In genomic region chr12:84449887-84450286, GRCm38 (mm10) we compare ENCODE assay signal across 9 mouse cellular contexts. TPM values are rescaled to one million over a fixed set of nuclear protein-coding genes. Genes with fewer than 3 reads are reported as not detected.
DNase-seq lines count a peak whose midpoint lies in the region; ATAC-seq and TF ChIP-seq lines count a peak whose summit lies in the region.
"Had no signal": no experiment of that assay in that cellular context is flagged by ENCODE, and none has a peak within 500 bp of the region (broad histone marks: within the 10 kb centered on the region; RNA-seq: fewer than 3 reads in every experiment).

No protein-coding gene starts in this region.

- H3K9me3 ChIP-seq in heart, embryonic 11.5 days (replicated peaks; ENCODE audit: control insufficient read depth, low read length), result no peaks in the 10 kb centered on the region
- H3K9me3 ChIP-seq in embryonic facial prominence, embryonic 14.5 days (ENCODE audit: control insufficient read depth, low read length), result no peaks in the 10 kb centered on the region
- H3K9me3 ChIP-seq in intestine, postnatal 0 days (ENCODE audit: control insufficient read depth), result no peaks in the 10 kb centered on the region
- no peaks in the 10 kb centered on the region for H3K9me3 ChIP-seq in midbrain, embryonic 13.5 days
- H3K9me3 ChIP-seq: G1E had no signal

- no peak for TF ChIP-seq CTCF in intestine, postnatal 0 days (IDR thresholded peaks at IDR 0.05; ENCODE audit: low read depth)

- H3K9ac ChIP-seq in heart, embryonic 11.5 days (ENCODE audit: low read depth, low read length), result peak overlapping the region; percentile 74
- peak overlapping the region; percentile 69; the same call in 1 of the 2 replicates for H3K9ac ChIP-seq in embryonic facial prominence, embryonic 14.5 days (ENCODE audit: low read depth, low read length)
- 0 out of 2 replicates have a peak overlapping the region, but pooled peaks have one; percentile 63 for H3K9ac ChIP-seq in intestine, postnatal 0 days (ENCODE audit: low read depth, low read length)
- no peak overlapping the region for H3K9ac ChIP-seq in midbrain, embryonic 13.5 days (replicated peaks)

- 40% methylated on average over 10 of the region's 10 CpGs for WGBS in heart, embryonic 11.5 days (ENCODE audit: insufficient replicate concordance)
- 49% methylated on average over 10 of the region's 10 CpGs for WGBS in embryonic facial prominence, embryonic 14.5 days
- 50% methylated on average over 10 of the region's 10 CpGs for WGBS in intestine, postnatal 0 days
- 55% methylated on average over 10 of the region's 10 CpGs for WGBS in midbrain, embryonic 13.5 days

- ATAC-seq in heart, embryonic 11.5 days (replicated peaks; ENCODE audit: insufficient number of reproducible peaks, low FRiP score, low TSS enrichment), result no peak
- ATAC-seq in embryonic facial prominence, embryonic 14.5 days (ENCODE audit: low read depth), result no peak
- no peak for ATAC-seq in intestine, postnatal 0 days
- no peak for ATAC-seq in midbrain, embryonic 13.5 days

- H3K4me1 ChIP-seq in heart, embryonic 11.5 days (ENCODE audit: control insufficient read depth, insufficient read depth, low read length), result peaks cover 9% of the 10 kb centered on the region; the same call in 1 of the 2 replicates
- no peaks in the 10 kb centered on the region; the same call in 1 of the 2 replicates for H3K4me1 ChIP-seq in embryonic facial prominence, embryonic 14.5 days (ENCODE audit: control insufficient read depth, insufficient read depth, low read length)
- no peaks in the 10 kb centered on the region for H3K4me1 ChIP-seq in intestine, postnatal 0 days (replicated peaks; ENCODE audit: control insufficient read depth, insufficient read depth, low read length)
- peaks cover 25% of the 10 kb centered on the region for H3K4me1 ChIP-seq in midbrain, embryonic 13.5 days (replicated peaks)

- no peaks in the 10 kb centered on the region for H3K27me3 ChIP-seq in heart, embryonic 11.5 days (ENCODE audit: control insufficient read depth, insufficient read depth, low read length)
- no peaks in the 10 kb centered on the region for H3K27me3 ChIP-seq in embryonic facial prominence, embryonic 14.5 days (replicated peaks; ENCODE audit: control insufficient read depth, insufficient read depth, low read length)
- no peaks in the 10 kb centered on the region for H3K27me3 ChIP-seq in intestine, postnatal 0 days (replicated peaks; ENCODE audit: control insufficient read depth, insufficient read depth, low read length)
- H3K27me3 ChIP-seq in midbrain, embryonic 13.5 days, result peaks cover 7% of the 10 kb centered on the region; the same call in 1 of the 2 replicates

- peak overlapping the region; percentile 90 for H3K4me2 ChIP-seq in heart, embryonic 11.5 days
- peak overlapping the region; percentile 72 for H3K4me2 ChIP-seq in embryonic facial prominence, embryonic 14.5 days (ENCODE audit: low read depth, low read length)
- H3K4me2 ChIP-seq in intestine, postnatal 0 days (replicated peaks; ENCODE audit: low read depth), result peak overlapping the region; percentile 93
- peak overlapping the region; percentile 97 for H3K4me2 ChIP-seq in midbrain, embryonic 13.5 days (replicated peaks)

- H3K4me3 ChIP-seq in heart, embryonic 11.5 days (ENCODE audit: low read depth, low read length), result peak overlapping the region; percentile 87
- H3K4me3 ChIP-seq in embryonic facial prominence, embryonic 14.5 days (ENCODE audit: low read depth, low read length), result peak overlapping the region; percentile 62
- peak overlapping the region; percentile 84; the same call in 1 of the 2 replicates for H3K4me3 ChIP-seq in intestine, postnatal 0 days (ENCODE audit: low read depth, low read length)
- H3K4me3 ChIP-seq in midbrain, embryonic 13.5 days (replicated peaks), result peak overlapping the region; percentile 66

- H3K27ac ChIP-seq in heart, embryonic 11.5 days (ENCODE audit: low read depth, low read length), result no peak overlapping the region
- no peak overlapping the region for H3K27ac ChIP-seq in embryonic facial prominence, embryonic 14.5 days (replicated peaks; ENCODE audit: low read depth, low read length)
- H3K27ac ChIP-seq in intestine, postnatal 0 days (ENCODE audit: low read depth, low read length), result no peak overlapping the region
- H3K27ac ChIP-seq in midbrain, embryonic 13.5 days, result no peak overlapping the region

- DNase-seq in heart, adult 8-10 months (ENCODE audit: low spot score), result no peak
- no peak for DNase-seq in embryonic facial prominence, embryonic 14.5 days (ENCODE audit: low spot score)
- no peak for DNase-seq in urinary bladder, postnatal 4 days (ENCODE audit: low spot score in 2 of 2)
- no peak for DNase-seq in gastrocnemius, postnatal 25 days
- no peak for DNase-seq in left cerebral cortex, adult 11 months (ENCODE audit: low spot score)

- no peaks in the 10 kb centered on the region for H3K36me3 ChIP-seq in heart, embryonic 11.5 days (ENCODE audit: control insufficient read depth, insufficient read depth, low read length)
- H3K36me3 ChIP-seq in embryonic facial prominence, embryonic 14.5 days (ENCODE audit: control insufficient read depth, insufficient read depth, low read length), result no peaks in the 10 kb centered on the region
- no peaks in the 10 kb centered on the region for H3K36me3 ChIP-seq in intestine, postnatal 0 days (ENCODE audit: control insufficient read depth, insufficient read depth)
- H3K36me3 ChIP-seq in midbrain, embryonic 13.5 days, result no peaks in the 10 kb centered on the region

RNA-seq across cellular contexts. Expression of gene Aldh6a1, which starts 0.9 kb away (rescaled TPM):
- 38.6 and 41.4 TPM in 2 replicates for polyA plus RNA-seq in heart, embryonic 11.5 days (2014; fragmentation: Nextera tagmentation; extraction: Ambion mirVana)
- total RNA-seq in heart, adult 8-10 months (2022), result 100 to 1,000 TPM; 220 to 268 (median 246) TPM
- 37.4 and 38.7 TPM in 2 replicates for polyA plus RNA-seq in embryonic facial prominence, embryonic 14.5 days (2014; fragmentation: Nextera tagmentation; extraction: Ambion mirVana)
- 13.5 and 15.4 TPM in 2 replicates for polyA plus RNA-seq in intestine, postnatal 0 days (2015; fragmentation: Nextera tagmentation; extraction: Ambion mirVana)
- polyA plus RNA-seq in midbrain, embryonic 13.5 days (2015; fragmentation: Nextera tagmentation; extraction: Ambion mirVana), result 28.9 and 29.9 TPM in 2 replicates
- 10 to 100 TPM; 78.8 to 88.1 TPM for total RNA-seq in gastrocnemius, postnatal 25 days (2021)

RNA-seq across cellular contexts. Expression of gene Lin52, which starts 1.3 kb away (rescaled TPM):
- 17.3 and 19.1 TPM in 2 replicates for polyA plus RNA-seq in heart, embryonic 11.5 days (2014; fragmentation: Nextera tagmentation; extraction: Ambion mirVana)
- total RNA-seq in heart, adult 8-10 months (2022), result 10 to 100 TPM; 11.2 to 13.4 (median 12.9) TPM
- 20.2 and 21.8 TPM in 2 replicates for polyA plus RNA-seq in embryonic facial prominence, embryonic 14.5 days (2014; fragmentation: Nextera tagmentation; extraction: Ambion mirVana)
- 7.9 and 8.0 TPM in 2 replicates for polyA plus RNA-seq in intestine, postnatal 0 days (2015; fragmentation: Nextera tagmentation; extraction: Ambion mirVana)
- 38.6 and 41.3 TPM in 2 replicates for polyA plus RNA-seq in midbrain, embryonic 13.5 days (2015; fragmentation: Nextera tagmentation; extraction: Ambion mirVana)
- total RNA-seq in gastrocnemius, postnatal 25 days (2021), result 1 to 10 TPM; 7.4 to 8.5 TPM

RNA-seq across cellular contexts. Expression of gene Rnf113a2, which starts 32.9 kb away (rescaled TPM):
- 21.6 and 26.1 TPM in 2 replicates for polyA plus RNA-seq in heart, embryonic 11.5 days (2014; fragmentation: Nextera tagmentation; extraction: Ambion mirVana)
- total RNA-seq in heart, adult 8-10 months (2022), result 10 to 100 TPM in 2 of 4 experiments, 1 to 10 TPM in 2; 9.4 to 12.7 (median 11.1) TPM
- polyA plus RNA-seq in embryonic facial prominence, embryonic 14.5 days (2014; fragmentation: Nextera tagmentation; extraction: Ambion mirVana), result 22.5 and 24.3 TPM in 2 replicates
- polyA plus RNA-seq in intestine, postnatal 0 days (2015; fragmentation: Nextera tagmentation; extraction: Ambion mirVana), result 17.4 and 18.7 TPM in 2 replicates
- polyA plus RNA-seq in midbrain, embryonic 13.5 days (2015; fragmentation: Nextera tagmentation; extraction: Ambion mirVana), result 27.0 and 27.1 TPM in 2 replicates
- total RNA-seq in gastrocnemius, postnatal 25 days (2021), result 1 to 10 TPM; 6.1 to 6.4 TPM

RNA-seq across cellular contexts. Expression of gene Bbof1, which starts 41.0 kb away (rescaled TPM):
- 1.1 and 2.5 TPM in 2 replicates for polyA plus RNA-seq in heart, embryonic 11.5 days (2014; fragmentation: Nextera tagmentation; extraction: Ambion mirVana)
- 1 to 10 TPM in 3 of 4 experiments, under 1 TPM in 1; 0.92 to 2.3 (median 1.4) TPM for total RNA-seq in heart, adult 8-10 months (2022)
- polyA plus RNA-seq in embryonic facial prominence, embryonic 14.5 days (2014; fragmentation: Nextera tagmentation; extraction: Ambion mirVana), result 1.5 and 2.1 TPM in 2 replicates
- 0.42 and 0.53 TPM in 2 replicates for polyA plus RNA-seq in intestine, postnatal 0 days (2015; fragmentation: Nextera tagmentation; extraction: Ambion mirVana)
- polyA plus RNA-seq in midbrain, embryonic 13.5 days (2015; fragmentation: Nextera tagmentation; extraction: Ambion mirVana), result 2.5 and 4.5 TPM in 2 replicates
- 1 to 10 TPM; 1.2 to 1.7 TPM for total RNA-seq in gastrocnemius, postnatal 25 days (2021)

RNA-seq across cellular contexts. Expression of gene Entpd5, which starts 41.1 kb away (rescaled TPM):
- polyA plus RNA-seq in heart, embryonic 11.5 days (2014; fragmentation: Nextera tagmentation; extraction: Ambion mirVana), result 26.9 and 29.0 TPM in 2 replicates
- 100 to 1,000 TPM in 1 of 4 experiments, 10 to 100 TPM in 3; 69.5 to 108 (median 85.9) TPM for total RNA-seq in heart, adult 8-10 months (2022)
- polyA plus RNA-seq in embryonic facial prominence, embryonic 14.5 days (2014; fragmentation: Nextera tagmentation; extraction: Ambion mirVana), result 19.0 and 20.1 TPM in 2 replicates
- 54.4 and 56.5 TPM in 2 replicates for polyA plus RNA-seq in intestine, postnatal 0 days (2015; fragmentation: Nextera tagmentation; extraction: Ambion mirVana)
- 9.9 and 10.2 TPM in 2 replicates for polyA plus RNA-seq in midbrain, embryonic 13.5 days (2015; fragmentation: Nextera tagmentation; extraction: Ambion mirVana)
- 10 to 100 TPM; 11.3 to 16.7 TPM for total RNA-seq in gastrocnemius, postnatal 25 days (2021)
